Mouse (Mus musculus) urinary bladder, adult 18-20 months (tissue): Measurements from ENCODE around the gene Lamc3.

Source experiments
- DNase-seq, 2 experiments: peaks; one replicate each; pipeline ENCODE4 v3.0.0; 2022; ENCODE audit warnings: low spot score in 2 of 2, mixed read lengths in 2 of 2

The Lamc3 gene

GRCm38 (mm10) chr2:31974141-31974808, 87.2 kb downstream of the Lamc3 start, which contains the start of gene Nup214:
TSS of gene Nup214 (plus strand) at chr2:31974436.
- DNase-seq, result peak; percentile 98 to 99

DNA sequence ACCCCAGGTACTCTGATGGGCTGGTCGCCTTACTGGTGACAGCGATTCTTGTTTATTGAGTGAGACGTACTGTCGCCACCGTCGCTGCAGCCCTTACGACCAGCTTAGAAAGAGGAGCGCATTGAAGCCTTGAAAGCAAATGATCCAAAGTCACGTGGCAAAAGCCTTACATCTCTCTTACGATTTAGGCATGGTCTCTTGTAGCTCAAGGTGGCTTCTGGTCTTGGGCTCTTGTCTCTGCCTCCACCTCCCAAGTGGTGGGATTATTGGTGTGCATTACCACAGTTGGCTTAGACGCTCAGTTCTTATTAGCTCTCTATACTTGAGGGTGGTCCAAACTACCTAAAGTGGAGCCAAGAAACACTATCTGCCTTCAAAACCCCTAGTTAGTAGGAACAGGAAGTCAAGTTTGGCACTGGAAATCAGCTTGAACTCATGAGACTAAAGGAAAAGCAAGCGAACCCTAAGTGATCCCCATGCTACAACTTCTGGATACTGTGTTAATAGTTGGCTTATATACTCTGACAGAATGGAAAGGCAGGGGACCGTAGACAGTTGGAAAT, 87.8 kb downstream of the Lamc3 start:
- DNase-seq, result no peak

DNA sequence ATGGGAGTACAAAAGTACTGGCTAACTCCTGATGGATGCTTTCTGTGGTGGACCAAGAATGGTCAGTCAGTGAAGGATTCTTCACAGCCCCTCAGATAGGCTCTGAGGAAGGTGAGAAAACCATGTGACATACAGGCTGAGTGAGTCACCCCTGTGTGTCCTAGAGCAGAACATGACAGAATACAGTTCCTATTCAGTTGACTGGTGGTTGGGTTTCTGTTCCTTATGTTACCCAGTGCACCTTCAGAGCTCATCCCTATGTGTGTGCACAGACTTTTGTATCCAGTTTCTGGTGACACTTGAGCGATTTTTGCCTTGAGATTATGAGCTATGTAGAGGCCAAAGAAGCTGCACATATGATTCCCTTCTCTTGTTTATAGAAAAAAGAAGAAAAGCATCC, 100.7 kb downstream of the Lamc3 start:
- no peak for DNase-seq

DNA sequence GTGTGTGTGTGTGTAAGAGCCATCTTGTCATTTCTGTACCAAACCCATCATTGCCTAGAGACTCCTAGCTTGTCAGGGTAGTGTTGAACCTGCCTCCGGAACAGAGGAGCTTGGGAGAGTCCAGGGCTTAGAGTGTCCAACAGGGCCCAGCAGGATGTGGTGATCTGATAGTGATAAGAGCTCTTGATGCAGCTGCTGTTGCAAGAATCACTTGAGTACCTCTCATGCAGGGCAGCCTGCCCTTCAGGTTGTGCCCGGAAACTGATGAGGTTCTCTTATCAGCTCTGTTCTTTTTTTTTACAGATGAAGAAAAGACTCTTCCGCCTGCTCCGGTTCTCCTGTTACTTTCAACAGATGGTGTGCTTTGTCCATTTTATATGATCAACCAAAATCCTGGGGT, 103.9 kb downstream of the Lamc3 start:
- no peak for DNase-seq

DNA sequence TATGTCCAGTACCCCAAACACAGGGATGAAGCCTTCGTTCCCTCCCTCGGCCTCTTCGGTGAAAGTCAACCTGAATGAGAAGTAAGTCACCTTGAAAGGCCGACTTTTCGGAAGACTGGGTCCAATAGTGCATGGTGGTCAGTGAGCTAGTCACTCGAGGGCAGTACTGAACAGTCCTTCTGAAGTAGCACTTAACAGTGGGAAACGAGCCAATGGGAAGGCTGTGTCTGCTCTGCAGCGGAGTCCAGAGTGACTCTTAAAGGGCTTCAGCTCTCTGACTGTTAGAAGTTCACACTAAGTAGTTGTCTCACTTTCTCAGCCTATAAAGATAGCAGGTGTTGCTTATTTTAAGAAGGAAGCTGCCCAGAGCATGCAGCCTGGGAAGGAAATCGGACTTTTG, 107.8 kb downstream of the Lamc3 start:
- no peak for DNase-seq

DNA sequence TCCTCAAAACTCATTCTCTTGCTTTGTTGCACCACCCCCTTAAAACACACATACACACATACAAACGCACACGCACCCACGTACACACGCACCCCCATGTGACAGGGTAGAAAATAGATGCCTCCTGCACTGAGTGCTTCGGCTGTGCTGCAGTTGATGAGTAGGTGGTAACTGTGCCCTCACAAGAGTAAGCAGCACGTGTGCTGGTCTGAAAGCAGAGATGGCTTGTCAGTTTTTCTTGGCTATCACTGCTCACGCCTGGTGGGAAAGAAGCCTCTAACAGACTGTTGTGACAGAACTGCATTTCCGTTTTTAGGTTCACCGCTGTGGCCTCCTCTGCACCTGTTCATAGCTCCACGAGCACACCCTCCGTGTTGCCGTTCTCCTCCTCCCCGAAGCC, 109.0 kb downstream of the Lamc3 start:
- no peak for DNase-seq
